Mouse (Mus musculus) cerebellum, adult 9-10 months (tissue): Measurements from ENCODE around the gene Tspan5.
A peak's percentile ranks its signal among the peaks of the same experiment; 100 is the strongest.

Experiments used
- DNase-seq: peaks from one replicate; pipeline ENCODE4 v3.0.0; 2022

Gene Tspan5

GRCm38 (mm10) chr3:138813139-138813810 is 71.3 kb downstream of the Tspan5 start:
- DNase-seq = no peak

GRCm38 (mm10) chr3:138814457-138814856 is 72.5 kb downstream of the Tspan5 start:
- DNase-seq = no peak

- DNase-seq = peak; percentile 88
These were observed 73.3 kb downstream of the Tspan5 start for GRCm38 (mm10) chr3:138815127-138815837.

GRCm38 (mm10) chr3:138816888-138817656 is 75.1 kb downstream of the Tspan5 start:
- DNase-seq = no peak

GRCm38 (mm10) chr3:138819862-138820261 is 77.9 kb downstream of the Tspan5 start:
- peak; percentile 87 for DNase-seq

- DNase-seq = peak; percentile 92
These were observed 78.3 kb downstream of the Tspan5 start for GRCm38 (mm10) chr3:138820296-138820695.

- DNase-seq = no peak
These were observed 80.0 kb downstream of the Tspan5 start for GRCm38 (mm10) chr3:138821886-138822445.

GRCm38 (mm10) chr3:138823857-138824256 is 81.9 kb downstream of the Tspan5 start:
- no peak for DNase-seq

- DNase-seq = peak; percentile 70
These were observed 83.3 kb downstream of the Tspan5 start for GRCm38 (mm10) chr3:138825296-138825695.

- no peak for DNase-seq
These were observed 84.3 kb downstream of the Tspan5 start for GRCm38 (mm10) chr3:138826243-138826800.

- DNase-seq = peak; percentile 71
These were observed 91.0 kb downstream of the Tspan5 start for GRCm38 (mm10) chr3:138832827-138833517.

- no peak for DNase-seq
These were observed 92.2 kb downstream of the Tspan5 start for GRCm38 (mm10) chr3:138834174-138834573.

- DNase-seq = no peak
These were observed 94.9 kb downstream of the Tspan5 start for GRCm38 (mm10) chr3:138836937-138837336.

GRCm38 (mm10) chr3:138837651-138838050 is 95.7 kb downstream of the Tspan5 start:
- DNase-seq = no peak

- DNase-seq = no peak
These were observed 97.7 kb downstream of the Tspan5 start for GRCm38 (mm10) chr3:138839656-138840055.

- no peak for DNase-seq
These were observed 99.3 kb downstream of the Tspan5 start for GRCm38 (mm10) chr3:138841288-138841687.

GRCm38 (mm10) chr3:138843180-138843579 is 101.2 kb downstream of the Tspan5 start:
- DNase-seq = no peak

- no peak for DNase-seq
These were observed 101.6 kb downstream of the Tspan5 start for GRCm38 (mm10) chr3:138843641-138844040.

- DNase-seq = no peak
These were observed 103.8 kb downstream of the Tspan5 start for GRCm38 (mm10) chr3:138845820-138846219.

- no peak for DNase-seq
These were observed 105.8 kb downstream of the Tspan5 start for GRCm38 (mm10) chr3:138847809-138848208.

GRCm38 (mm10) chr3:138849755-138850301 is 107.8 kb downstream of the Tspan5 start:
- DNase-seq = no peak

- DNase-seq = no peak
These were observed 109.9 kb downstream of the Tspan5 start for GRCm38 (mm10) chr3:138851876-138852275.
